Mouse (Mus musculus) ZHBTc4 (cell line): ENCODE results near the gene Btrc.
A peak's percentile ranks its signal among the peaks of the same experiment; 100 is the strongest.

Experiments
- DNase-seq: peaks from one replicate; pipeline ENCODE4 v3.0.0-alpha.2; 2011; ENCODE audit warnings: low read depth, low spot score

The Btrc gene

GRCm38 (mm10) chr19:45428146-45428545 lies 64.6 kb downstream of the Btrc start:
- no peak for DNase-seq

- DNase-seq = peak; percentile 57
Observed at GRCm38 (mm10) chr19:45430971-45431633, 67.6 kb downstream of the Btrc start.

GRCm38 (mm10) chr19:45432351-45432750 lies 68.8 kb downstream of the Btrc start:
- DNase-seq = no peak

- DNase-seq = peak; percentile 80
Observed at GRCm38 (mm10) chr19:45436019-45436418, 72.5 kb downstream of the Btrc start.

- DNase-seq = no peak
Observed at GRCm38 (mm10) chr19:45437175-45437574, 73.6 kb downstream of the Btrc start.

- no peak for DNase-seq
Observed at GRCm38 (mm10) chr19:45438191-45438590, 74.7 kb downstream of the Btrc start.

GRCm38 (mm10) chr19:45438928-45439846 lies 75.7 kb downstream of the Btrc start:
- peak; percentile 36 for DNase-seq

- no peak for DNase-seq
Observed at GRCm38 (mm10) chr19:45440554-45441175, 77.1 kb downstream of the Btrc start.

- DNase-seq = no peak
Observed at GRCm38 (mm10) chr19:45441717-45442116, 78.2 kb downstream of the Btrc start.

GRCm38 (mm10) chr19:45445253-45445933 lies 81.9 kb downstream of the Btrc start:
- no peak for DNase-seq

GRCm38 (mm10) chr19:45446631-45447030 lies 83.1 kb downstream of the Btrc start:
- DNase-seq = no peak

GRCm38 (mm10) chr19:45447222-45447621 lies 83.7 kb downstream of the Btrc start:
- DNase-seq = no peak

GRCm38 (mm10) chr19:45447886-45448285 lies 84.4 kb downstream of the Btrc start:
- DNase-seq = no peak

- no peak for DNase-seq
Observed at GRCm38 (mm10) chr19:45454391-45454790, 90.9 kb downstream of the Btrc start.

GRCm38 (mm10) chr19:45456896-45457295 lies 93.4 kb downstream of the Btrc start:
- DNase-seq = peak; percentile 60

GRCm38 (mm10) chr19:45458702-45459101 lies 95.2 kb downstream of the Btrc start:
- no peak for DNase-seq

GRCm38 (mm10) chr19:45459931-45460665 lies 96.6 kb downstream of the Btrc start:
- no peak for DNase-seq

- DNase-seq = peak; percentile 58
Observed at GRCm38 (mm10) chr19:45460749-45461736, 97.5 kb downstream of the Btrc start.

GRCm38 (mm10) chr19:45469760-45470159 lies 106.2 kb downstream of the Btrc start:
- DNase-seq = peak; percentile 49
